Mouse (Mus musculus) erythroblast, adult 5-6 weeks (primary cell): ENCODE measurements around the gene Chrna10. TPM values are rescaled to one million over a fixed set of nuclear protein-coding genes. Genes with fewer than 3 reads are reported as not detected.

Source experiments
- ATAC-seq: replicated peaks from 2 replicates; pipeline ENCODE4 v1.8.0; 2016; ENCODE audit warnings: moderate number of reproducible peaks, mild to moderate bottlenecking, moderate TSS enrichment, inconsistent platforms; ENCODE audit not compliant: poor library complexity, low FRiP score, severe bottlenecking
- total RNA-seq, 2 experiments: library from RNA; stranded (forward) in 1 of 2; stranded (reverse) in 1 of 2; fragments of 150-400 nt in 1 of 2; fragments of 200-764, 138-1000 nt in 1 of 2; gene quantifications; 2 replicates each; pipeline versions ENCODE4 v1.2.3 to v1.2.4; 2015 to 2017; ENCODE audit warnings: low replicate concordance in 2 of 2

Chrna10 gene
- total RNA-seq (2015; ENCODE audit: low replicate concordance): not detected in 2 replicates
- not detected in 2 replicates for total RNA-seq (2017; ENCODE audit: low replicate concordance)

DNA sequence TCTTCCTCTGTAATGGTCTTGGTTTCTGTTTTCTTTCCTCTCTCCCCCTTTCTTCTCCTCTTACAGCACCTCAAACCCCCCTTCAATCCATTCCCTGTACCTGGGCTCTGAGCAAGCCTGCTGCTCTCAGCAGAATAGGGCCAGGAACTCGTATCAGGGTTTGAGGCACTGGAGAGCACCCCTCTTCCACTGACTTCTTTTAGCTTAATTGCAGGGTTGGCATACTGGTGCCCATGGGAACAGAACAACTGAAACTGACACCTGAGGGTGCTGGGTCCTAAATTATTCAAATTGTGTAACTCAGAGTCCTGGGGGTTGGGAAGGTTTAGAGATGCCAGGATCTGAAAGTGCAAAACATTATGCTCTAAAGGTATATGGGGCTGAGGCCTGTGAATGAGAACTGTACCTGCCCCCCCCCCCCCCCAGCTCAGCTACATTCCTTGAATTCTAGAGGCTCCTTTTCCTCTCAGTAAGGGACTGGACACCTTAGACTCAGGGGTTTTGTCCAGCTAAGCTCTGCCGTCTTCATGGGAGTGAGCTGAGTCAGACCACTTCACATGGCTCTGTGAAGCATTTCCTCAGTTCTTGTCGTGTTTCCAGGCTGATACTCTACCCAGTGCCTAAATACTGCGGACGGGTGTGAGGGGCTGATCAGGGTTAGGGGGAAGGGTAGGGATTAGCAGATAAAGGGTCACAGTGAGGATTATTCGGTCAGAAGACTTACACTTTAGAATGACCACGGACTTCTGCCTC lies at the start of gene Chrna10:
Gene Chrna10, minus strand, starts transcription at position 250 of the 753 bp plus-strand sequence.
- no peak for ATAC-seq

DNA sequence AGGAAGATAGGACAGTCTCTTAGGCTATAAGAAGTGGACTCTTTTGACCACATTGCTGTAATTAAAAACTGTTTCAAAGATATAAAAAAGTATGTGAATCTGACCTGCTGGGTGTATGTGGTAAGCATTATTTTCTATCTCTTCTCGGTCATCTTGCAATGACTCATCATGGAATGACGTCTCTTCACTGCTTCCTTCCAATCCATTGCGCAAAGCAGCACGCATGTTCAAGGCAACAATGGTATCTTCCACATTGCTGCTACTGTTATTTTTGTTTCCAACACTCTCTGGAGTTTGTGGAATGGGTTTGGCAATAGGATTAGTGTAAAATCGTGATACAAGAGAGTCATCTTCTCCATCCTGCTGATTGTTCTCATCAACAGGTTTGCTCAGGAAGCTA lies 37.1 kb upstream of the Chrna10 start:
- ATAC-seq: no peak

DNA sequence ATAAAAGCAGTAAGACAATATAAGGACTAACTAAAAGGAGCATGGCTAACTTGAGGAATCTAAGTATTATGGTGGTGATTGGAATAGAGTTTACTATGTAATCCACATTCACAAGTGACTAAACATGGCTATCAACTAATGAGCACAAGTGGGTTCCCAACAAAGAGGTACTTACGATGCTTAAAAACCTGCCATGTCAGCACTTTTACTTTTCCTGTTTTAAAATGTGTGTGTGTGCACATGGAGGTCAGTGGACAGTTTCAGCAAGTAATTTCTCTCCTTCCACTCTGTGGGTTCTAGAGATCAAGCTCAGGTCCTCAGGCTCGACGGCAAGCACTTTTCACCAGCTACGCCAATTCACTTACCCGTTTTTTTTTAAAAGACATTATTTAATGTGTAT lies 21.3 kb upstream of the Chrna10 start:
- ATAC-seq: no peak

DNA sequence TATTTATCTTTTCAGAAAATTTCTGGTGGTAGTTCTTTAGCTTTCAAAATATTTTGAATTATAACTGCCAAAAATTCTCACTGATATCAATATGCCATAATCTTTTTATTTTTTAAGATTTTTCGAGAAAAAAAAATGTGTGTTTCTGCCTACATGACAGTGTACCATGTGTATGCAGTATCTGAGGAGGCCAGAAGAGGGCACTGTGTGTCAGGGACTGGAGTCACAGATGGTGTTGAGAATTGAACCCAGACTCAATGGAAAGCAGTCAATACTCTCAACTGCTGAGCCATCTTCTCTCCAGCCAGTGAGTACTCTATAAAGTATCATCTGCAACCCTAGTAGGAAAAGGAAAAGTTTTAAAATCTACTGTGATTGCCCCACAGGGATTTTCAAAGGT lies 20.8 kb upstream of the Chrna10 start:
- ATAC-seq: peak; percentile 81

DNA sequence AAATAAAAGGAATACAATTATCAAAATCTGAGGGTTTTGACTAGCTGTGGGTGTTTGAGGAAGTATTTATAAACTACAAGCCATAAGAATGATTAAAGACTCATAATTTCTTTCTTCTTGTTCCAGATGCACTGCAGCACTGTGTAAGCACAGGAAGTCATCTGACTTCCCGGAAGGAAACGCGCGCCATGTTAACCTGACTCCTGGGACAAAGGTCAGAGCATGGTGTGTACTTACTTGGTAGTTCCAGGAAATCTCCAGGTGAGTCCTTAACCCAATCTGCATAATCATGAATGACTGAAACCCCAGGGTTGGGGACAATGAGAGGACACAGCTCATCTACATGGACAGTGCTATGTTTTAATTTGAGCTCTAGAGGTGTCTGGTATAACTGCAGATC lies 15.8 kb upstream of the Chrna10 start:
- ATAC-seq: no peak

DNA sequence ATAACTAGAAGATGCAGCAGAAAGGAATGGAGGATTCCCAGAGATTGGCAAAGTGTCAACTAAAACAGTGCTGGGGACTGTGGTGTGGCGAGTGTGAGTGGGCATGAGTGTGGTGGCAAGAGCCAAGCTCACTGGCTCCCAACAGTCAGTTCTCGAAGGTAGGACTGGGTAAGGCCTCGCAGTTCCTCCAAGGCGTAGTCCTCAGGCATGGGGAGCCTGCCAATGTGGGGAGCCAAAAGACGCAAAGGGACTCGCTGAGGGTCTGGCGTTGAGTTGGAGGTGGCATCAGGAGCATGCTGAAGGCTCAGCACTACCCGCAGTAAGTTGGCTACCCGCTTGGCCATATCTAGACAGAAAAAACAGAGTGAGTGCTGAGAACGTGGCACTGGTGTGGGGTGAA lies 3.7 kb upstream of the Chrna10 start:
- no peak for ATAC-seq

DNA sequence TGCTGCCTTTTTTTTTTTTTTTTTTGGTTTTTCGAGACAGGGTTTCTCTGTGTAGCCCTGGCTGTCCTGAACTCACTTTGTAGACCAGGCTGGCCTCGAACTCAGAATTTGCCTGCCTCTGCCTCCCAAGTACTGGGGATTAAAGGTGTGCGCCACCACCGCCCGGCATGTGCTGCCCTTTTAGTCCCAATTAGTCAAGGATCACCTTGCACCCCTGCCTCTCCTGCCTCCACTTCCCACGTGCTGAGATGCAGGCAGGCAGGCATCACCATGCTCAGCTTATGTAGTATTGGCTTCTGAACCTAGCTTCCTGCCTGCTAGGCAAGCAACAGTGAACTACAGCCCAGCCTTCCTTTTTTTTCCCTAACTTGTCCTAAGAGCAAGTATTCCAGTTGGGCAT lies 754 bp upstream of the Chrna10 start:
- ATAC-seq: no peak

DNA sequence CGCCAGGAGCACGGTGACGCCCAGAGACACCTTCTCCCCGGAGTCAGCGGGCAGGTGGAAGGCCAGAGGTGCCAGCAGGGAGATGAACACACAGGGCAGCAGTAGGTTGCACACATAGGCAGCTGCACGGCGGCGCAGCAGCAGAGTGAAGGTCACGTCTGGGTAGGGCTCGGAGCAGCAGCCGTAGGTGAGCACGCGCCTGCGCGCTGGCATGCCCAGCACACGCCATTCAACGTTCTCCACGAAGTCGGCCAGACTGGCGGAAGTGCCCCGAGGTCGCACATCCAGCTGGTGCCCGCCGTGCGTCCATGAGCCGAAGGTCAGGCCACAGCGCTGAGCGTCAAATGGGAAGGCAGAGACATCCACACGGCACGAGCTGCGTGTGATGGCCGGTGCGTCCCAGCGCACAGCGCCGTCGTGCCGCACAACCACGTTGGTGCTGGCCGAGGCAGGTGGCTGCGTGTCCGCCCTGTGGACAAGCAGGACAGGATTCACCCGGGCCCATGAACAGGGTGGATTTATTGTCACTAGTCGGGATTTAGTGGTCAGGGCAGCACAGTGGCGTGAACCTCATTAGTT lies 3.4 kb downstream of the Chrna10 start:
- ATAC-seq: no peak

DNA sequence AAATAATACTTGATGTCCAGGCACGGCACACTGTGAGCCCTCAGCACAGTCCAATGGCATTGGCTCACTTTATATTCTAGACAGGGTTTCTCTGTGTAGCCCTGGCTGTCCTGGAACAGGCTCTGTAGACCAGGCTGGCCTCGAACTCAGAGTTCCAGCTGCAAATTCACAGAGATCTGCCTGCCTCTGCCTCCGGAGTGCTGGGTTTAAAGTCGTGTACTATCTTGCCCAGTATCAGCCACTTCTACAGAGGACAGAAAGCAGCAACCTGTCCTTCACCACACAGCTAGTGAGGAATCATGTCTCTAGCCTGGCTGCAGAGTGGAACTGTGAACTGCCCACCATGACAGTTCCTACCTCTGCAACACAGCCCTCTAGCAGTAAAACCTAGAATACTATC lies 6.9 kb downstream of the Chrna10 start:
- ATAC-seq: no peak

DNA sequence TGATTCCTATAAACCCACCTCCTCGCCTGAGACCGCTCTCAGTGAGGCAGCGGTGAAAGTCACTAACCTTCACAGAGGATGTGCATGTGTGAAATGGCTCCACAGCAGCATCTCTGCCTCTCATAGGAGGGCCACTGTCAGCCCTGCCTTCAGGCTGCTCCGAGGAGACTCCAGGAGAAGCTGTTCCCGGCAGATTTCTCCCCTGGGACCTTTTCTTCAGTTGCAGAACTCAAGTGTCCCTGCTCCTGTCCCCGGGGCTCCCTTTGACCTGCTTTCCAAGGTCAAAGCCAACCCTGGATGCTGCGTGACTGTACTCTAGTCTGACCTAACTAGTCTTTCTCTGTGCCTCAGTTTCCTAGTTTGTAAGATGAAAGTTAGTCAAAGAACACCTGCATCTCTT lies 7.5 kb downstream of the Chrna10 start, which contains the start of gene Art5:
Gene Art5, minus strand, starts transcription at position 319 of the 400 bp plus-strand sequence.
- no peak for ATAC-seq

DNA sequence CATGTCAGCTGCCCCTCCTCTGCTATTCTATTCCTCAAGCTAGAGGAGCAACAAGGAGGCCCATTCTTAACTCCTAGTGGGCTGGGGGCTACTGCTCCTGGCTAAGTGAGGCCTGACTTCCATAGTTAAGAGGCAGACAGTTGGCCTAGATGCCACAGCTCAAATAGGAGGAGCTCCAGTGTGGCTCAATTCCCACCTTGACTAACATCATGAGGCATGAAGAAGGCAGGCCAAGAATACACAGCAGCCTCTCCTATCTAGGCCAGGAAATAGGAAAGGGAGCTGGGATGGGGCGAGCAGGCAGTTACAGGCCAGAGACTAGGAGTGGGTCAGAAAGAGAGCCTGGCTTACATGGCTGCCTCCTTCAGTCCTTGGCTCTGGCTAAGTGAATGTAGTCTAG lies 8.4 kb downstream of the Chrna10 start:
- ATAC-seq: no peak

DNA sequence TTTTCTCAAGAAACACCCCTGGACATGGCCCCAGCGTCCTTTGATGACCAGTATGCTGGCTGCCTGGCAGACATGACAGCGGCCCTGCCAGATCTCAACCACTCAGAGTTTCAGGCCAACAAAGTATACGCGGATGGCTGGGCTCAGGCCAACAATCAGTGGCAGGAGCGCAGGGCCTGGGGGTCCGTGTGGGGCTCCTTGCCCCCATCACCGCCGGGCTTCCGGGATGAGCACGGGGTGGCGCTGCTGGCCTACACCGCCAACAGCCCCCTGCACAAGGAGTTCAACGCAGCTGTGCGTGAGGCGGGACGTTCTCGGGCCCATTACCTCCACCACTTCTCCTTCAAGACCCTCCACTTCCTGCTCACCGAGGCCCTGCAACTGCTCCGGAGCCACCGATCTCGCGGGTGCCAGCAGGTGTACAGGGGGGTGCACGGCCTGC lies 9.9 kb downstream of the Chrna10 start:
- ATAC-seq: no peak

DNA sequence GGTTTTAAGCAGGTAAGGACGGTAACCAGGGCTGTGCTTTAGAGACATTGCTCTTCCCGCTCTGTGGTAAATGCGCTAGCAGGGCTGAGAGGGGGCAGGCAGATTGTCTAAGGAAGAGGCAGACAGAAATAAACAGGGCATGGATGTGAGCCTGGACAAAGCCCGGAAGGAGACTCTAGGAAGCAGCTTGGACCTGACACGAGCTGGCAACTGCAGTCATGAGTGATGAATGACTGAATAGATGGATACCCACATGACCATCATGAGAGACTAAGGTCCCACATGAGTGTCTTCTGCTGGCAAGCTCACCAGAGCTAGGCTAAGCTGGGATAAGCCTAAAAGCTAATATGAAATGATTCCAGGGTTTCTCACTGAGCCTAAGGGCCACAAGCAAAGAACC lies 12.5 kb downstream of the Chrna10 start:
- ATAC-seq: no peak

DNA sequence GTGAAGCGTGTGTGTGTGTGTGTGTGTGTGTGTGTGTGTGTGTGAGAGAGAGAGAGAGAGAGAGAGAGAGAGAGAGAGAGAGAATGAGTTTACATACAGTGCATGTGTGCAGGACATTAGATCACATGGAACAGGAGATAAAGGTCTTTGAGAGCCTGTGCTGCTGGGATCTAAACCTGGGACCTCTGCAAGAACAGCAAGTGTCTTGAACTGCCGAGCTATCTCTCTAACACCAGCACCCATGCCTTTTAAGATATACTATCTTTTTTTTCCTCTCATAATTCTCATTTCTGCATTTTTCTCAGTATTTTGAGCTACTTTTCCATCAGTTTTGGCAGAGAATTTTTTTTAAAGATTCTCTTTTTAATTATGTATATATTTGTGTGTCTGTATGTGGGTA lies 13.1 kb downstream of the Chrna10 start:
- no peak for ATAC-seq

DNA sequence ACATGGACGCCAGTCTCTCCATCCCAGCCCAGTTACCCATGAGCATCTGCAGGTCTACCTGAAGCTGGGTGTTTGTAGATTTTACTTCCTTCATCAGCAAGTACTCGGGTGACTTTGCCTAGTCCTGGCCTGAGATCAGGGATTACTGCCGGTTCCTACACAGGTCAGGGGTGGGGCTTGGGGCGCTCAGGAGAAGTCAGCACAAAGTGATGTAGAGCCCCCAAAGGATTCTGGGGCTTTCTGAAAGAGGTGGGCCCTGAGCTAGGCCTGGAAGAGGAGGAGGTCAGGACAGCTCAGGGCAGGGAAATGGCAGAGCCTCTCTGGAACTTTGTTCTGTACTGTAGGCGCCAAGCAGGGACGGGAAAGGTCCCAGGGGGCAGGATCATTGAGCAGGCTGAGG lies 13.9 kb downstream of the Chrna10 start:
- ATAC-seq: no peak

DNA sequence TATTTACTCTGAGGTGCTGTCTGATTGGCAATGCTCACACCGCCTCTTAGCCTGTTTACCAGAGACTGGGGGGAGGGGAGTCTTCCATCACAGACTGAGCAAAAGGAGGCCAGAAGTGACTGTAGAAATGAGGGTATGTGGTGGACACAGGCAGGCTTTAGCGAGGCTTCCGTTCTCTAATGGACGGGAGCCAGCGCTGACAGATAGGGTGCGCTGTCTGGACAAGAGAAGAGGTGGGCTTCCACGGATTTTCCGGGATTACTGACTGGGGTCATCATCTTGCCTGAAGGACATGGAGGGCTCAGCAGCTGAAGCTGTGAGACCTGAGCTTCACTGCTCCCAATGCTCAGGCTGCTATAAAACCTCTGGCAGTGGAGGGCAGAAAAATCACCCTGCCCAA lies 14.4 kb downstream of the Chrna10 start:
- no peak for ATAC-seq

DNA sequence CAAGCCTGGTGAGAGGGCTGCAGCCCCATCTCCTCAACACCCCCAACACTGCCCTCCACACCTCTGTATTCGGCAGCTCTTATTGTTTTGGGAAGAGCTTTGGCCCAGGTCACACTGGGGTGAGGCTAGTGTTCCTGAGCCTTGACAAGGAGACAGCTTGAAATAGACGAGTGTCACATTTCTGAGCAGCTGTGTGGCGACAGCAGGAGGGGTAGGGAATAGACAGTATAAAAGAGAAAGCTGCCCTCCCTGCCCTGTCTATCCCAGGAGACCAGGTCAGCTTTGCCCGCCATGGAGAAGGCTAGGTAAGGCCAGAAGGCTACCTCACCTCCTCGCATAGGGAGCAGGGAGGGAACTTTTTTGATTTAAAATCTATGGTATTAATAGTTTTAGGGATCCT lies 15.1 kb downstream of the Chrna10 start, which contains the start of gene Art1:
Gene Art1, plus strand, starts transcription at position 257 of the 400 bp plus-strand sequence.
- no peak for ATAC-seq

DNA sequence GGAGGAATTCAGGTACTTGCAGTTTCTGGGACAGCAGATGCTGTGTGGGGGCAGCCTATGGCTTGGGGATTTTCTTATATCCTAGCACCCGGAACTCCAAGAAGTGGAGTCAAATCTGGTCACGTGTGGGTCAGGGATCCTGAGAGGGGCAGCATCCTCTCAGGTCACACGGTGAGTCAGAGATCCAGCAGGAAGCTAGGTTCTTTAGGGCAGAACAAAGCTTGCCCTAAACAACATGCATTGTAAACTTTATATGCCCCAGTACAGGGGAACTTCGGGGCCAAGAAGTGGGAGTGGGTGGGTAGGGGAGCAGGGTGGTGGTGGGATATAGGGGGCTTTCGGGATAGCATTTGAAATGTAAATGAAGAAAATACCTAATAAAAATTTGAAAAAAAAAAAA lies 15.8 kb downstream of the Chrna10 start:
- ATAC-seq: no peak

DNA sequence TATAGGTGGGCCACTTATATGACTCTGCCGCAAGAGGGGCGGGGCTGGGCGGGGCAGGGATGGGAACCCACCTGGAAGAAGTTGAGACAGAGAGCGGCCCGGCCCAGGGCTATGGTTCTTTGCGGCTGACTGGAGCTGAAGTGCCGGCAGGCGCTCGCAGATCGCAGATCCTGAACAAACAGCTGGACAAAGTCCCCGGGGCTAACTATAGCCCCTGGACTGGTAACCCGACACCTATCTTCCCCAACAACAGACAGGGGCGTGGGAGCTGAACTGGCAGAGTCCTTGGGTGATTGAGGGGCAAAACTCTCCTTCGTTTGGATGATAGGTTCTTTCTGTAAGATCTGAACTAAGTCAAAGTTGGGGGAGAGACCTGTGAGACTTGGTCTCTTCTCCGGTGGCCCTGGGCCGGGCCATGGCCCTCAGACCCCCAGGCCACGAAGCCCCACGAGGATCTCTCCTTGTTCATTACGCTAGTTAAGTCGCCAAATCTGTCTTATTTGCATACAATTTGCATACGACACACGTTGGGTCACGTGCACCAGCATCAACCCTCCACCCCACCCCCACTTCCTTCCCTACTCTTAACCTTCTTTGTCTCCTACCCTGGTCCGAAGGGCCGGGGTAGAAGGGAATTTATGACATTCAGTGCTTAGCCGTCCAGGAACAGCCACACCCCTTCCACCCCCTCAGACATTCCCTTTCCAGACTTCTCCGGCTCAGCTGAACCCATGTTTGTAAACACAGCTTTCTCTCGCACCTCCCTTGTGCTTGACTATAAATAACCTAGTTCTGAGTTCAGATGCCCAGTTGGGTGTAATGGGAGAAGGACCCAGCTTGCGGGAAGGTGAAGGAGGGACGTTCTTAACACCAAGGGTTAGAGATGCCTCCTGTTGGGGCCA lies 16.6 kb downstream of the Chrna10 start:
- ATAC-seq: 0 out of 2 replicates have a peak, but pooled peaks have one; percentile 32

DNA sequence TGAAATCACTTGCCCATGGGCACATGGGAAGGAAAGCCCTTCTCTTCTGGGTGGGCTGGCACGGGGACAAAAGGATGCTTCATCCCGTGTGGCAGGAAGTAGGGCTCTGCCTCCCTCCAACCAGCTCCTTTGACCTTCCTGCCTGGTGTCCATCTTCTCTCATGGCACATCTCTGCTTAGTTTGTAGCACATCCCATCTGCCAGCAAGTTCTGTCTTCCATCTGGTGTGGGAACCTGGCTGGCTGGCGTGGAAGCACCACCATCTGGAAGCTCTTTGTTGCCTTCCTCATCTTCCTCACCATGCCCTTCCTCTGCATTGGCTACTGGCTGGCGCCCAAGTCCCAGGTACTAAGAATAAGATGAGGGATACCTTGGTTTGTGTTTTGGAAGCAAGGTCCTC lies 29.3 kb downstream of the Chrna10 start:
- no peak for ATAC-seq
